Mouse (Mus musculus): ENCODE data around the gene B230219D22Rik.
"Not testable (repeated sequence)": the region's sequence is repeated elsewhere in the genome, so short reads cannot be mapped to it uniquely, and the experiment has no call there.

The B230219D22Rik gene

DNA sequence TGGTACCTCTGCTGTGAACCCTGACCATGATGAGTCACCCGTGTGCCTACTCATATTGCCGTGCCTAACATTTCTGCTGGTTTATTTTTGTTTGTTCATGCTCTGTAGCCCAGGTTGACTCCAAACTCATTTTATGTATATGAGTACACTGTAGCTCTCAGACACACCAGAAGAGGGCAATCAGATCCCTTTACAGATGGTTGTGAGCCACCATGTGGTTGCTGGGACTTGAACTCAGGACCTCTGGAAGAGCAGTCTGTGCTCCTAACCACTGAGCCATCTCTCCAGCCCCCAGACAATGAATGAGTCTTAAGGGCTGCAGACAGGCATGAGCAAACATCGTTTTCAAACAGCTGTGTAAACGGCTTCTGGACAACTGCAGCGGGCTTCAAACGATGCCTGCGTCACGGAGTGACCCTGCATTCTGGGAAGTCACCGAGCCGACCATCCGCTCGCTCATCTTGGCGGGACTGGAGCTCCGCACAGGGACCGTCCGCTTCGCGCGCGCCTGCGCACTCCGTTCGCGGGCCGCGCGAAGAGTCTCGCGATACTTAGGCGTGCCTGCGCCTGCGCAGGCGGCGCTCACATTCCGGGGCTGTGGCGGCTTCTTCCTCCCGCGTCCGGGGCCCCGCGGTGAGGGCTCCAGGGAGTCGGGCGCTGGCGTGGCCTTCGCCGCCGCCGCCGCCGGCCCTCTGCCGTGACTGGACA lies at the start of gene B230219D22Rik:
B230219D22Rik (plus strand) TSS at position 590 of the 708 bp plus-strand sequence.
- DNase-seq: peak; percentile 89 to 91

DNA sequence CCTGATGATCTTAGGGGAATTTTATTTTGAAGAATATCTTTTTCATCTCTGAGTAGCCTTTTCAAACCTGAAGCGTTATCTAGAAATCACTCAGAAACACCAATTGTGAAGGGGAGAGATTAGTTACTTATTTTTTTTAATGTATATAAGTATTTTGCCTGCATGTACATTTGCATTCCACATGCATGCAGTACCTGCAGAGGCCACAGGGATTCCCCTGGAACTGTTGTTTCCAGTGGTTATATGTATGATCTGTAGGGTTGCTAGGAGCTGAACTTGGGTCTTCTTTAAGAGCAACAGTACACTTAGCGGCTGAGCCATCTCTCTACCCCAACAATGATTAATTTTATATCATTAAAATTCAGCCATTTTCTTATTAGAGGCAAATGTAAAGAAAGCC lies 48.4 kb upstream of the B230219D22Rik start:
- peak; percentile 38 to 40 for DNase-seq

DNA sequence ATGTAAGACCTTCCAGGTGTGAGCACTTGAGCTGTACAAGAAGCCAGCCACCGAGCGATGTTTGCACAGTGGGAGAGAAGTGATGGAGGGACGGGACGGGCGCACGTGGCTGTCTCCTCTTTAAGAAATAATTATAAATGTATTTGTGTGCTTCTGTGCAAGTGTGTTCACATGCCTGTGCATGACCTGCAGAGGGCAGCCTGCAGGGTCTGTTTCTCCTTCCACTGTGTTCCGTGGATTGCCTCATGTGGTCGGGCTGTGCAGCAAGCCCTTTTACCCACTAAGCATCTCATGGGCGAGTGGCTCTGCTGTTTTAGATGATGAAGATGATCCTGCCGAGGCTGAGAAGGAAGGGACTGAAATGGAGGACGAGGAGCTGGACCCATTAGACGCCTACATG lies 42.8 kb upstream of the B230219D22Rik start:
- no peak for DNase-seq

DNA sequence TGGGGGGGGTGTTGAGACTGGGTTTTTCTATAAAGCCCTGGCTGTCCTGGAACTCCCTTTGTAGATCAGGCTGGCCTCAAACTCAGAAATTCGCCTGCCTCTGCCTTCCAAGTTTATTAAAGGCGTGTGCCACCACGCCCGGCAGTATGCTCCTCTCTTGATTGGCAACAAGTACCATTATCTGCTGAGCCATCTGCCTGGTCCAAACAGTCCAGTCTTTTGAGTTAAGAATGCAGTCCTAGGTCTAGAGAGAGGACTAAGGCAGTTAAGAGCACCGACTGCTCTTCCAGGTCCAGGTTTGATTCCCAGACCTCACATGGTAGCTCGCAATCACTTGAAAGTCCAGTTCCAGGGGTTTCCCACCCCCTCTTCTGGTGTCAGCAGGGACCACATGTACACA lies 41.9 kb upstream of the B230219D22Rik start:
- DNase-seq: no peak

DNA sequence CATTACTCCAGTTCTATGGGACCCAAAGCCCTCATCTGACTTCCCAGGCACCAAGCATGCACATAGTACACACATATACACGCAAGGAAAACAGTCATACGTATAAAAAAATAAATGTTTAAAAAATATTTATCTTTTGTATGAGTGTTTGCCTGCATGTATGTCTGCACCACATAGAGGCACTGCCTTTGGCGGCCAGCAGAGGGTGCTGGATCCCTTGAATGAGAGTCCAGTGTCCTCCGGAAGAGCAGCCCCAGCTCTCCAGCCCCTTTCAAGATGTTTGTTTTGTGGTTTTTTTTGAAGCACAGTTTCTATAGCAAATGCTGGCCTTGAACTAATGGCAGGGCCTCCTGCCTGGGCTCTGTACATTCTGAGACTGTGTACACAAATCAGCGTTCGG lies 24.4 kb upstream of the B230219D22Rik start:
- peak; percentile 55 to 57 for DNase-seq

DNA sequence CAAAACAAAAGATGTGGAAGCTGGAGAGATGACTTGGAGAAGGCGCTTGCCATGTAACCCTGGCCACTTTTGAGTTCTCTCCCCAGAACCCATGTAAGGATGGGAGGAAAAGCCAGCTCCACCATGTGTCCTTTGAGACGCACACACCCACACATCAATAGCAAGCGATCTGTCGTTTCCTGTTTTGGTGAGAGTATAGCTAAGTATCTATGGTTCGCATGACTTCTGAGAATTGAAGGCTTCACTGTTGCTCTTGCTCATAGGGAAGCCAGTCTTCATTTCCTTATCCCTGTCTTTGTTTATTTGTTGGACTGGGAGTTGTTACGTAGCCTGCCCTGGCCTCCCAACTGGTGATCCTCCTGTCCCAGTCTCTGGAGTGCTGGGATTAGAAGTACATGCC lies 20.2 kb upstream of the B230219D22Rik start:
- DNase-seq: no peak

DNA sequence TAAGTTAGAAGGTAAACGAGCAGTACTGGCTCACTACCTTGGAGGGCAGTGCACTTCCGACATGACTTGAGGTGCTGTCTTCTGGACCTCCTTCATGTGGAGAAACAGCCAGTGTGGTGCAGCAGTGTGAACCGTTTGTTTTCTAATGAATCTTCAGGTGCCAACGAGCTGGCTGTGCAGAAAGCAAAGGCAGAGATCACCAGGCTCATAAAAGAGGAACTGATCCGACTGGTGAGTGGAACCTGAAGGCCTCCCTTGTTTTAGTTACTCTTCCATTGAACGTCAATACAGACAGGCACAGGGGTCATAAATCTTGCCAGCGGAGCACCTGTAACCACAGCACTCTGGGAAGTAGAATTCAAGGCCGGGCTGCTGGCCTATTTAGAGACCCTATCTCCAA lies 15.6 kb upstream of the B230219D22Rik start:
- DNase-seq: no peak

DNA sequence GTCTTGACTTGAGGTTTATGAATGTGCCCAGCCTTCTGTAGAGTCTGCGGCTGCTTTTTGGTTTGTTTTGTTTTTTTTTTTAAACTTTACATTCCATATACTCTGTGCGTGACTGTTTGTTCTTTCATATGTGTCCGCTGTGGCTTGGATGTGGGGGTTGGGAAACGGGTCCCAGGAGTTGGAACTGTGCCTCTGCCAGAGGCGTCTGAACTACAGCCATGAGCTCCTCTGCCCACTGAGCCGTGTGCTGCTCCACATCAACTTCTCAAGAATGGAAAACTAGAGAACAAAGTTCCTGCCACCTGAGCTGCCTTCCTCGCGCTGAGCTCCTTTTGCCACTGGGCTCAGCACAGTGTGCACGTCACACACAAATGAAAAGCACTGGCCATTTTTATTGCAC lies 10.7 kb upstream of the B230219D22Rik start:
- no peak for DNase-seq

DNA sequence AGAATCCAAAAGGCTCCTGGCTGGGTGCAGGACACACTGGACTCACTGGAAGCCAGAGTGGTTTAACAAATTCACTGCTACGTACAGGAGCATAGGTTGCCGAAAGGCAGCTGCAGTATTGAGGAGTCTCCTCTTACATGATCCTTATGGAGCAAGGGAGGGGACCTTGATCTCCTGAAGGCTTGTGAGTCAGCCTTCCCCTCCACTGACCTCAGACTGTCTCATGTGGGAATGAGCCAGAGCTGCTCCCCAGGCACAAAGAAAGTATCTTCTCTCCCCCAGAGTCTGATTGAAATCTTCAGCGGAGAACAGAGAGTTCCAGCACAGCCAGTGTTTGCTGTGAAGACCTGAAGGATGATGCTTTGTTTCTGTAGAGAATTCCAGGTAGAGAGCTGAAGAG lies 9.3 kb upstream of the B230219D22Rik start:
- no peak for DNase-seq

DNA sequence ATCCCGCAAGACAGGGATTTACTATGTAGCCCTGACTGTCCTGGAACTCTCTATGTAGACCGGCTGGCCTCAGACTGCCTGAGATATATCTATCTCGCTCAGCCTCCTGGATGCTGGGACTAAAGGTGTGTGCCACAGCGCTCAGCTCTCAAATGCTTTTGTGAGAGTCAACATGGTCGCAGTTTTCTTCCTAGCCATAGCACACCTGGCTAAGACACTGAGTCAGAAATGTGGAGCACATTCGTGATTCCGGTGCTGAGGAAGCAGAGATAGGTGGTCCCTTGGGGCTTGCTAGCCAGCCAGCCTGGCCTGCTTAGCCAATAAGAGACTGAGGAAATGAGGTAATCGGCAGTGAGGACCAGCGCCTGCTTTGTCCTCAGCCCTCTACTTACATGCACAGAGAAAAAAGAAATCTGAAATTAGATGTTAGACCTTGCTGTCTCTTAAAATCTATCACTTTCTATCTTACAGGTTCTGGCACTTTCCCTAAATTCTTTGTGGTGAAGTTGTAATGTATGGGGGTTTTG lies 6.8 kb upstream of the B230219D22Rik start:
- no peak for DNase-seq

DNA sequence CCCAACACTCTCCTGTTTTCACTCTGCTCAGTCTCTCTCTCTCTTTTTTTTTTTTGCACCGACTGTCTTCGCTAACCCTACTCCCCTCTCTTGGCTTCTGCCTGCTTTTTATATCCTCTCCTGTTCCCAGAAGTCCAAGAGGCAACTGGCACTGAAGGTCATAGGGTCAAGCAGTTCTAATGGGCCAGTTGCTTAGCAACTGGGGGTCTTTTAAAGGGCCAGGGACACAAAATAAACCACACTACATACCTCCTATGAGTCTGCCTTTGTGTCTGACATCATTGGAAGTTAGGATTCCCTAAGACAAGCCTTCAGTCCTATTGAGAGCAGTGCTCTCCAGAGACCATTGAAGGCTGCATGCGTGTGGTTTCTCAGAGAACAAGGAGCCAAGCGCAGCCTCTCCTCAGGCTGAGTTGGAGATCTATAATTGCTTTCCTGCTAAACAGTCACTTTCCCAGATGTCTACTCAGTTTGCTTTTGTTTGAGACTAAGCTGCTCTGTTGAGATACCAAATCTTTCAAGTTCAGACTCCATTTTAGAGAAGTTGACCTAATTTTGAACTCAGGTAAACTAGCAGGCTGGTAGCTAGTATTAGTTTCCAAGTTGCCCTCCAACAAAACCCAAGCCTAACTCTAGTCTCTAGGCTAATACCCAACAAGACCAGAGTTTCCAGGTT lies 4.9 kb upstream of the B230219D22Rik start:
- no peak for DNase-seq

DNA sequence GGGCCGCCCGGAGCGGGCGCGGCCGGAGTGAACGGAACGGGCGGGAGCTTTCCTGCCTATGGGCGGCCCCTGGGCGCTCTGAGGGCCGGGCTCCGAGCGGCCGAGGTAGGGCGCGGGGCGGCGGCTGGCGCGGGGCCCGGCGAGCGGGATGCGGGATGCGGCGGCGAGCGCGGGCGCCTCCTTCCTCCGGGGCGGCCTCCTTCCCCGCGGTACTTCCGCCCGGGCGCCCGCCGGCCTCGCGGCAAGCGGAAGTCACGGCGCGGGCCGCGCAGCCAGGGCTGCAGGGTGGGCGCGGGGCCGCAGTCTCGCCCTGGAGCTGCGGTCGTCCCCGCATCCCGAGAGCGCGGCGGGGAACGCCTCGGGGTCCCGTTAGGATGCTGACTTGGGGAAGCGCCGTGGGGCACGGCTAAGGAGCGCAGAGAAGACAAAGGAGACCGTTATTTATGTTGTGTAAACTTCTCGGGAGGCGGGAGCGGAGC lies 358 bp downstream of the B230219D22Rik start:
- DNase-seq: peak; percentile 66 to 78

DNA sequence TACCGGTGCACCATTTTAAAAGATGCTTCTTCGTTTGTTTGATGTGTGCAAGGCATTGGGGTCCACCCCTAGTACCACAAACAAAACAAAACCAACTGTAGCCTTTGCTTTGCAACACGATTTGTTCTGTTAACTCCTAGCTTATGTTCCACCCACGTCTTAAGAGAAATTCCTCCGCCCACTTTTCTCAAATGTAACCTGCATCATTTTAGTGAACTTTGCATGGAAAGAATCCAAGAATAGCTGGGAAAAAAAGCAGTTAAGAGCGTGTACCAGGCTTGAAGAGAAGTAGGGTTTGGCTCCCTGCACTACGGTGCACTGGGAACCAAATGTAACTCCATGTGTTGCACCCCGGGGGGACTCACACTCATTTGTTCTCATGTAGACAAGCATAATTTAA lies 1.2 kb downstream of the B230219D22Rik start:
- no peak for DNase-seq

DNA sequence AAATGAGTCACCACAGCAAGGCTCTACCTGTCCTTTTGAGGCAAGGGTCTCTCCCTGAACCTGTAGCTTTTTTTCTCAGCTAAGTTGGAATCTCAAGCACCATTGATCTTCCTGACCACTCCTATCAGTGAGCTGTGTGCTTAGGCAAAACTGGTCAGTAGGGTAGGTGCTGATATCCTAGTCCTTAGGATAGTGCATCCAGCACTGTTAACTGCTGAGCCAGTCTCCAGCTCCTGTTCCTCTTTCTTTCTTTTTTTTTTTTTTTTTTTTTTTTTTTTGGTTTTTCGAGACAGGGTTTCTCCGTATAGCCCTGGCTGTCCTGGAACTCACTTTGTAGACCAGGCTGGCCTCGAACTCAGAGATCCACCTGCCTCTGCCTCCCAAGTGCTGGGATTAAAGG lies 3.1 kb downstream of the B230219D22Rik start:
- DNase-seq: not testable (repeated sequence)

DNA sequence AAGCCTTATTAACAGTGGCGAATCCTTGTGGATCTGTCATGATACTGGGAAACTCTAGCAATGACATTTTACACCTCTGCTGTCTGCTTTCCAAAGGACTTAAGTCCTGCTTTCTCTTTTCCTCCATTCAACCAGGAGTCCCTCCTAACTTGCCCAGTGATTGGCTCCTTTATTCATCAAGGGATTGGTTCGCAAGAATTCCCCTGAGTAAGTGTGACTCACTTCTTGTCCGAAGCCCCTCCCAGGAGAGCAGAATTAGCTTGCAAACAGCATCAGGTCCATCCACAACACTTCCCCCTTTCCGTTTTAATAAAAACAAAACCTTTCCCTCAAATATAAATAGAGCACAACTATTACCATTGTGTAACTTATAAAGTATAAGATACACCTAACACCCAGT lies 11.4 kb downstream of the B230219D22Rik start:
- DNase-seq: no peak

DNA sequence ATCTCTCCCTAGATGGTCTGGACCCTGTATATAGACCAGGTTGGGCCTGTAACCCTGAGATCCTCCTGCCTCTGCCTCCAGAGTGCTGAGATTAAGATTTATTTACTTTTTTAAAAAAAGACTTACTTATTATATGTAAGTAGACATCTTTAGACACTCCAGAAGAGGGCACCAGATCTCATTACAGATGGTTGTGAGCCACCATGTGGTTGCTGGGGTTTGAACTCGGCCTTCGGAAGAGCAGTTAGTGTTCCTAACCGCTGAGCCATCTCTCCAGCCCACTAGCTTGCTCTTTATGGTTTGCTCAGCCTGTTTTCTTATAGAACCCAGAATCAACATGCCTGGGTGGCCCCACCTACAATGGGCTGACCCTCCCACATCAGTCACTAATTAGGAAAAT lies 19.9 kb downstream of the B230219D22Rik start:
- DNase-seq: no peak

DNA sequence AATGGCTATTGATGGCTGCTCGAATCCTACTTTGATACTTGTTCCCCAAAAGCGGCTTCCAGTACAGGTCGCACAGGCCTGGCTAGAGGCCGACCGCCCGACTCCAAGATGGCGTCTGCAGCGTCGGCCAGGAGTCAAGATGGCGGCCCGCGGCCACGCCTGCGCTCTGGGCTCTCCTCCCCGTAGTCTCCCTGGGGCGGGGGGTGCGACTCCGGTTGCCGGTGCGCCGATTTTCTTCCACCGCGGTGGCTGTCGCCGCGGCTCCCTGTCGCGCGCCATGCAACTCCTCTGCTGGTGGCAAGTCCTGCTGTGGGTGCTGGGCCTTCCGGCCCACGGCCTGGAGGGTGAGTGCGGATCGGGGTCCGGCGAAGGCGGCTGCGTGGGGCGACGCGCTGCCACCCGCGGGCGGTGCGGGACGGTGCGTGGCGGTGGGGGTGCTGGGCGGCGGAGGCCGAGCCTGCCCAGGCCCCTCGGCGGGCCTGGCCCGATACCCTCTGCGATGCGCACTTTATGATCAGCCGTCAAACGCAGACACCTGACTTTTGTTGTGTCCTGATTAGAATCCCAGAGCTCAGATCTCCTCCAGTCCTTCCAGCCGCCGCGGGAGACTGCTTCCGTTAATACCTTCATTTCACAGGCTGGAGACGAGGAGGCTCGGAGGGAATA lies 21.7 kb downstream of the B230219D22Rik start, which contains the start of gene Txndc15:
Txndc15 (plus strand) TSS at position 150 of the 666 bp plus-strand sequence.
- DNase-seq: peak; percentile 88 to 89

DNA sequence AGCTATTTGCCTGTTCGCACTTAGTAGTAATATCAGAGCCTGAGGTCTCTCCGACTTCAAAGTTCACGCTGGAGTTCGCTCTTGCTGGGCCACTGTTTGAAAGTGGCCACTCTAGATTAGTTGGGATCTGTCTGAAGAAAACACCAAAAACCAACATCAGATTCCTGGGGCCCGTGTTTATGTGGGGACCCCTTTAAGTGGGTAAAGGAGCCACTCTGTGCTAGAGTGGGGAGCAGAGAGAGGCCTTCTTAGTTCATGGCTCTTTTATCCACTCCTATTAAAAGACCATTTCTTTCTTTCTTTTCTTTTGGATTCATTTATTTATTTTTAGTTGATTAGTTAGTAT lies 22.2 kb downstream of the B230219D22Rik start:
- no peak for DNase-seq

DNA sequence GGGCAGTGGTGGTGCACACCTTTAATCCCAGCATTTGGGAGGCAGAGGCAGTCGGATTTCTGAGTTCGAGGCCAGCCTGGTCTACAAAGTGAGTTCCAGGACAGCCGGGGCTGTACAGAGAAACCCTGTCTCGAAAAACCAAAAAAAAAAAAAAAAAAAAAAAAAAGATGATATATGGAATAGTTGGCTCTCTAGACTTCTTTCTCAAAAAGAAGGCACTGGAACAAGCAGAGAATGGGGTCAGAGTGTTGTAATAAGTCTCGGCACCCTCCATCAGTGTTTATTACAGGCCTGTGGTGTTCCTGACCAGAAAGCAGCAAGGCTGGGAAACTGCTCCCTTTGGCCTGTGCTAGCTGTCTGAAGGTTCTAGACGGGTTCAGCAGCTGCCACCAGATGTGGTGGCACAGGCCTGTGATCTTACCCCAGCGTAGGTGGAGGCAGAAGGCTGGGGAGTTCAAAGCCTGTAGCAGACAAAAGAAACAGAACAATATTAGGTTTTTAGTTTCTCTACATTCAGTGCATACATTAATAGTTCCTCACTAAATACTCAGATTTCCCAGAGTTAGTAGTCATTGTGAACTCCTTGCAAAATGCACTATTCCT lies 23.1 kb downstream of the B230219D22Rik start:
- DNase-seq: peak; percentile 37 to 61

DNA sequence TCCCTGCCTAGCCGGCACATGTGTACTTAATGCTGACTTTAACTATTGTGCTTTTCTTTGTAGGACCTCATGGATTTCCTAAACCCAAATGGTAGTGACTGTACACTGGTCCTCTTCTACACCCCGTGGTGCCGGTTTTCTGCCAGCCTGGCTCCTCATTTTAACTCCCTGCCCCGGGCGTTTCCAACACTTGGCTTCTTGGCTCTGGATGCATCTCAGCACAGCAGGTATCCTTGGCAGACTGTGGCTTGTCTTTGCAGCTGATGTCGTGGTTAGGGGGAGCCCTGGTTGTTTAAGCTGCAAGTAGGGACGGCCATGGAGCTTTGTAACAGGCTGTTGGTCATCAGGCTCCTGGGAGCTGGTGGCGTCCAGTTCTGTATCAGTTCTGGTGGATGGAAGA lies 28.6 kb downstream of the B230219D22Rik start:
- no peak for DNase-seq

DNA sequence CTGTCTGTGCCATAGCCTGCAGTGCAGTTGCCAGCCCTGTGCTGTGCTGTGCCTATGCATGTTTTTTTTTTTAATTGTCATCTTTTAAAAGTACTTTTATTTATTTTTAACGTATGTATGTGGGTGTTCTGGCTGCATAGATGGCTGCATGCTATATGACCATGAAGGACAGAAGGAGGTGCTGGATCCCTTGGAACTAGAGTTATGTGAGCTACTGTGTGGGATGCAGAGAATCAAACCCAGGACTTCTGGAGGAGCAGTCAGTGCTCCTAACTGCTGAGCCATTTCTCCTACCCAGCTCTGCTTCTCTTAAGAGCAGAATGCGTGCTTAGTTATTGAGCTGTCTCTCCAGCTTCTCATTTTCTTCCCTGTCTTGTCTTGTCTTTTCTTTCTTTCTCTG lies 29.1 kb downstream of the B230219D22Rik start:
- DNase-seq: no peak

DNA sequence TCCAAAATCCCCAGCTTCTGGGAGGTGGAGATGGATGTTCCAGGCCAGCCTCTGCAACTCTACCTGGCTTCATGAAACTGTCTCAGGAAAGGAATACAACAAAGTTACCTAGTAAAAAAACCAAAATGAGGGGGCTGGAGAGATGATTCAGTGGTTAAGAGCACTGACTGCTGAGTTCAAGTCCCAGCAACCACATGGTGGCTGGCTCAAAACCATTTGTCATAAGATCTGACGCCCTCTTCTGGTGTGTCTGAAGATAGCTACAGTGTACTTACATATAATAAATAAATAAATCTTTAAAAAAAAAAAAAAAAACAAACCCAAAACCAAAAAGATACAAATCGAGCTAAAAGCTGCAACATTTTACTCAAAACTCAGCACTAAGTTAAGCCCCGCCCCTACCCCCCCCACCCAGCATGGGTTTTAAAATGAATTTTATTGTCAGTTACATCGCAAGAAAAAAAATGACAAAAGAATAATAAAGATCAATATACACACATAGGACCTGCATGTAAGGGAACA lies 33.7 kb downstream of the B230219D22Rik start:
- DNase-seq: no peak
